Comparison of ENCODE assay signal across 10 mouse cellular contexts in genomic region chr2:18756144-18756543, GRCm38 (mm10).
A peak's percentile ranks its signal among the peaks of the same experiment; 100 is the strongest.
DNase-seq lines count a peak whose midpoint lies in the region; ATAC-seq and TF ChIP-seq lines count a peak whose summit lies in the region.
"Had no signal": no experiment of that assay in that cellular context is flagged by ENCODE, and none has a peak within 500 bp of the region (broad histone marks: within the 10 kb centered on the region; RNA-seq: fewer than 3 reads in every experiment).

No protein-coding gene starts in this region.

- in situ Hi-C loops in CH12.LX (cut with MboI; ENCODE audit: low pct_ligation_motif_present, low pct_unique_long_range_greater_than_20kb, low sequenced_read_pairs) = no loop called here

- no peak overlapping the region for H3K27ac ChIP-seq in embryonic facial prominence, embryonic 11.5 days (replicated peaks; ENCODE audit: low read depth, low read length)
- H3K27ac ChIP-seq in embryonic facial prominence, embryonic 10.5 days (replicated peaks) = no peak overlapping the region
- no peak overlapping the region for H3K27ac ChIP-seq in CH12.LX (ENCODE audit: insufficient read depth, low read depth)
- H3K27ac ChIP-seq in midbrain, embryonic 10.5 days (replicated peaks) = no peak overlapping the region
- H3K27ac ChIP-seq: forebrain, embryonic 10.5 days; limb, embryonic 13.5 days had no signal

- DNase-seq in embryonic facial prominence, embryonic 11.5 days (ENCODE audit: low spot score) = peak; percentile 33
- no peak for DNase-seq in embryonic facial prominence, embryonic 10.5 days (ENCODE audit: low spot score)
- peak; percentile 17 for DNase-seq in layer of hippocampus, adult 11-12 months (ENCODE audit: low spot score)
- DNase-seq in layer of hippocampus, adult 9-10 months (ENCODE audit: low spot score) = no peak
- peak; percentile 35 for DNase-seq in CH12.LX (ENCODE audit: extremely low read depth)
- DNase-seq in lung, postnatal 14 days = peak; percentile 12
- no peak for DNase-seq in midbrain, embryonic 10.5 days (ENCODE audit: low spot score)
- DNase-seq in embryo, embryonic 9.5 days (ENCODE audit: extremely low spot score) = no peak

- TF ChIP-seq RAD21 in CH12.LX (IDR thresholded peaks at IDR 0.05; ENCODE audit: low read depth, low read length) = peak; percentile 61

- TF ChIP-seq CTCF in CH12.LX (conservative IDR thresholded peaks at IDR 0.05 in 1 of 2, IDR thresholded peaks at IDR 0.05 in 1 of 2; ENCODE audit: low read depth in 2 of 2, low read length in 2 of 2) = peak in 1 of 2 experiments; percentile 57; a peak in 2 of 4 replicates

- H3K4me1 ChIP-seq in embryonic facial prominence, embryonic 11.5 days (ENCODE audit: control insufficient read depth, insufficient read depth, low read length) = no peaks in the 10 kb centered on the region
- H3K4me1 ChIP-seq in embryonic facial prominence, embryonic 10.5 days = 0 out of 2 replicates have a peak, but pooled peaks cover 3% of the 10 kb centered on the region
- H3K4me1 ChIP-seq in CH12.LX (ENCODE audit: control insufficient read depth in 1 of 2, insufficient read depth in 2 of 2) = no peaks in the 10 kb centered on the region
- no peaks in the 10 kb centered on the region for H3K4me1 ChIP-seq in midbrain, embryonic 10.5 days
- H3K4me1 ChIP-seq: limb, embryonic 13.5 days had no signal

- no peaks in the 10 kb centered on the region for H3K79me2 ChIP-seq in CH12.LX (replicated peaks; ENCODE audit: control insufficient read depth, extremely low read depth, insufficient read depth, poor library complexity, severe bottlenecking)

- dilution Hi-C loops in CH12.LX (cut with MboI; ENCODE audit: extremely low pct_ligation_motif_present, extremely low pct_unique_long_range_greater_than_20kb, low sequenced_read_pairs) = no loop called here

- H3K27me3 ChIP-seq in embryonic facial prominence, embryonic 11.5 days (ENCODE audit: control insufficient read depth, insufficient read depth, low read length) = no peaks in the 10 kb centered on the region
- H3K27me3 ChIP-seq in embryonic facial prominence, embryonic 10.5 days (replicated peaks; ENCODE audit: low read depth, poor library complexity, severe bottlenecking) = peaks cover 9% of the 10 kb centered on the region
- H3K27me3 ChIP-seq in CH12.LX (replicated peaks) = no peaks in the 10 kb centered on the region
- H3K27me3 ChIP-seq in midbrain, embryonic 10.5 days (ENCODE audit: low read depth, poor library complexity, severe bottlenecking) = peaks cover 5% of the 10 kb centered on the region; the same call in 1 of the 2 replicates
- H3K27me3 ChIP-seq: limb, embryonic 13.5 days had no signal

- no peak overlapping the region for H3K4me2 ChIP-seq in embryonic facial prominence, embryonic 11.5 days (ENCODE audit: low read depth, low read length)
- H3K4me2 ChIP-seq in CH12.LX (ENCODE audit: insufficient read depth, low read depth, poor library complexity, severe bottlenecking) = no peak overlapping the region
- H3K4me2 ChIP-seq: limb, embryonic 13.5 days had no signal

- no peaks in the 10 kb centered on the region for H3K9me3 ChIP-seq in embryonic facial prominence, embryonic 11.5 days (replicated peaks; ENCODE audit: control insufficient read depth, low read length)
- H3K9me3 ChIP-seq in embryonic facial prominence, embryonic 10.5 days = no peaks in the 10 kb centered on the region
- H3K9me3 ChIP-seq in CH12.LX (replicated peaks; ENCODE audit: low read length) = no peaks in the 10 kb centered on the region
- H3K9me3 ChIP-seq in midbrain, embryonic 10.5 days (replicated peaks) = no peaks in the 10 kb centered on the region
- H3K9me3 ChIP-seq: forebrain, embryonic 10.5 days; limb, embryonic 13.5 days had no signal

- no peak overlapping the region for H3K9ac ChIP-seq in embryonic facial prominence, embryonic 11.5 days (replicated peaks; ENCODE audit: low read length)
- H3K9ac ChIP-seq in CH12.LX (ENCODE audit: insufficient read depth, low read depth) = no peak overlapping the region
- H3K9ac ChIP-seq: limb, embryonic 13.5 days had no signal

- no peak for TF ChIP-seq POLR2A in CH12.LX (IDR thresholded peaks at IDR 0.05; ENCODE audit: low read depth, low read length)

- 62% methylated on average over 2 of the region's 2 CpGs for WGBS in embryonic facial prominence, embryonic 11.5 days
- WGBS in embryonic facial prominence, embryonic 10.5 days = 65% methylated on average over 2 of the region's 2 CpGs
- 81% methylated on average over 2 of the region's 2 CpGs for WGBS in midbrain, embryonic 10.5 days

- no peak overlapping the region for H3K4me3 ChIP-seq in embryonic facial prominence, embryonic 11.5 days (ENCODE audit: low read depth, low read length)
- H3K4me3 ChIP-seq in embryonic facial prominence, embryonic 10.5 days = no peak overlapping the region
- no peak overlapping the region for H3K4me3 ChIP-seq in CH12.LX (replicated peaks in 1 of 3; ENCODE audit: low read depth in 2 of 3, low read length in 2 of 3, poor library complexity in 1 of 3)
- no peak overlapping the region for H3K4me3 ChIP-seq in midbrain, embryonic 10.5 days
- H3K4me3 ChIP-seq: forebrain, embryonic 10.5 days; limb, embryonic 13.5 days had no signal

- no peaks in the 10 kb centered on the region for H3K36me3 ChIP-seq in embryonic facial prominence, embryonic 11.5 days (replicated peaks; ENCODE audit: control insufficient read depth, insufficient read depth, low read depth, low read length)
- H3K36me3 ChIP-seq in embryonic facial prominence, embryonic 10.5 days (replicated peaks) = no peaks in the 10 kb centered on the region
- peaks cover 0 to 2% of the 10 kb centered on the region in 2 experiments for H3K36me3 ChIP-seq in CH12.LX (replicated peaks in 1 of 2; ENCODE audit: control insufficient read depth in 1 of 2, insufficient read depth in 1 of 2, low read length in 1 of 2)
- H3K36me3 ChIP-seq in midbrain, embryonic 10.5 days = no peaks in the 10 kb centered on the region
- H3K36me3 ChIP-seq: forebrain, embryonic 10.5 days; limb, embryonic 13.5 days had no signal

- no peak for TF ChIP-seq EP300 in CH12.LX (IDR thresholded peaks at IDR 0.05; ENCODE audit: low read length)

- ATAC-seq in embryonic facial prominence, embryonic 11.5 days (replicated peaks; ENCODE audit: insufficient number of reproducible peaks, low FRiP score, low TSS enrichment, low read depth) = no peak; the same call in 1 of the 2 replicates

TF ChIP-seq in CH12.LX, 34 proteins besides CTCF, POLR2A, EP300 and RAD21:
- peak; percentile 43 for TF ChIP-seq SMC3 (IDR thresholded peaks at IDR 0.05; ENCODE audit: low read depth, low read length)
- no peak for TF ChIP-seq ZNF384 (IDR thresholded peaks at IDR 0.05; ENCODE audit: low read depth, low read length)

Comparison
In these comparisons a context has a peak if more than half of its experiments do, and no peak if none do; other contexts are left out.
1. DNase-seq: peak in embryonic facial prominence, embryonic 11.5 days (single experiment), layer of hippocampus, adult 11-12 months (single experiment), CH12.LX (single experiment) and lung, postnatal 14 days (single experiment); none in embryonic facial prominence, embryonic 10.5 days (single experiment), layer of hippocampus, adult 9-10 months (single experiment), midbrain, embryonic 10.5 days (single experiment) and embryo, embryonic 9.5 days (single experiment).